Mouse (Mus musculus) right cerebral cortex, postnatal 14 days (tissue): ENCODE results near the gene Hmgn2.
"Not testable (repeated sequence)": the region's sequence is repeated elsewhere in the genome, so short reads cannot be mapped to it uniquely, and the experiment has no call there.

Experiments used
- DNase-seq: peaks from one replicate; pipeline ENCODE4 v3.0.0; 2022

Hmgn2 gene

DNA sequence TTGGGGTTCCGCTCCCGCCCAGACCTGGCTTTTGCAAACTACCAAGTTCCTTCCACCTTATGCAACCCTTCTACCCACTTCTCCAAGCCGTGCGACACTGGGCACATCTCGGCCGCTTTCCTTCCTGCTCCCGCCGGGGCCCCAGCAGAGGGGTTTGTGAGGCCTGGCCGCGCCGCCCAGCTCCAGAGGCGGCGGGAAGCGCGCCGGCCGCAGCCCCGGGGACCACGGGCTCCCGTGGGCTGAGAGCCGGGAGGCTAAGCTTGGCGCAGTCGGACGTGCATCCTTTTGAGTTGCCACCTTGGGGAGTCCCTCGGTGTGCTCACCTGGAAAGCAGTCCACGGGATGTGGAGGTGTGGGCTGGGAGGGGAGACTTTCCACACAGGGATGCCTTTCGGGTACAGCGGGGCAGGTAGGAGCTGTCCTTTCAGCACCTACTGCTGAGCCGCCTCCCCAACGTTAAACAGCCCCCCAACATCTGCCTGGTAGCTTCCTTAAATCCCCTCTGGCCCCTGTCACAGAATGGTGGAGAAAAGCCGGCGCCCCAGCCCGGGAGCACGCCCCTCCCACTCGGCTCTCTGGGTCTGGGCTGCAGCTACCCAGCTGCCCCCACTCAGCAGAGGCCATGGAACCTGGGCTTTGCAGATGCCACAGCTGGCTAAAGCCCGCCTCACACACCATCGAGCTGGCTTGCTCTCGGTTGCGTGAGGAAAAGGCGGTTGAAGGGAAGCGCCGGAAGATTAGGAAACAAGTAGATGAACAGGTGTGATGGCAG is at the start of gene Hmgn2:
Gene Hmgn2 (minus strand): TSS at position 501 of the 772 bp plus-strand sequence.
- peak; percentile 50 for DNase-seq

DNA sequence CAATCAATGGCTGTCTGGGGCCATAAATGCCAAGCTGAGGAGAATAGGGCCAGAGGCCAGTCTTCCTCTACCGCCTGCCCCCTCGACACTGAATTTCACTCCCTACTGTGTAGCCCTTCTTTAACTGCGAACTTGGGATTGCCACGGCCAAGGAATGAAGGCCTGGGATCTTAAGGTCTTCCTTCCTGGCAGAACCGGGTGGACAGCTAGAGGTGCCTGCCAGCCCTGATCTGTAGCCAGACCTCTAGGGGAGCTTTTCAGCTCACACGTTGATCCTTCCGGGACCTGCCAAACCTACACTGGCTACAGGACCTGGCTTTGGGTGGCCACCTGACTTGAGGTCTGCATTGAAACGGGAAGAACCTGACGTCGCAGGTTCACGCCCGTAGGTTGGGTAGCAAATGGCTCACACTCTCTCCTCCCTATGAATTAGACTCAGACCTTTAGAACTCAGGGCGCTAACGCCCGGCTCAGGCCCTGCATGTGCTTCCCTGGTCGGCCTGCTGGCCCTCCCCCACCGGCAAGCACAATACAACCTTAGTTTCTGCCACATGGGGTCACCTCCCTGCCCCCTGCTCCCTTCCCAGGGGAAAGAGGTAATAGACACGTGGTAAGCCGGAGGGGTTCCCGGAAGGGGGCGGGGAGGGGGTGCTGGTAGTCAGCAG is 48.9 kb upstream of the Hmgn2 start:
- DNase-seq, result no peak

DNA sequence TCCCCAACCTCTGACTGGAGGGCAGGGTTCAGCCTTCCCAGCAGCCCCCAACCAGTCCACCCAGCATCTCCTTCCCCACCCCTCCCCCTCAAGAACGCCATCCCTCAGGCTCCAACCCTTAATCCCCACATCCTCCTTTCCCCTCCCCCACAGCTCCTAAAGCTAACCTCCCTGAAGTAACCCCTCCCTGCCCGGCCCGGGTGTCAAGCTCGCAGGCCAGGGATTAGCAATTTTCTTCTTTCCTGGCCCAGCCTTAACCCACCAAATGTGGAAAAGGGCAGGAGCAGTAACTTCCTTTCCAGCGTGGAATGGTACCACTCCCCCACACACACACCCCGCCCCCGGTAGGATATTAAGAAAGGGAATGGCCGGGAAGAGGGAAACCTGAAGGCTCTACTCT is 48.3 kb upstream of the Hmgn2 start:
- DNase-seq, result no peak

DNA sequence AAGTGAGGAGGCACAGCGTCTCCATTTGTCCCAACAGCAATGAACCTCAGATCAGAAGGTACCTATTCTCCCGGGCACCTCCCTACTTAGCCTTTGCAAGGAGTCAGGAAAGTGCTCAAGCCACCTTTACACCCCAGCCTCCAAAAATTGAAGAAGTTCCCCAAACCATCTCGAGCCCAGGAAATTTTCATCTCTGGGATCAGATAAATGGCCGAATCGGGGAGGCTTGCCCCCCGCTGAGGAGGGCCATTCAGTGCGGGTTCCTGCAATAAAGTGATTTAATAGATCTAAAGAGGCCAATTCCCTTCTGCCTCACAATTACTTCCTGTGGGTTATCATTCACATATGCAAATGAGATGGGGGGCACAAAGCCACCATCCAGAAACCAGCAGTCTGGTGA is 47.8 kb upstream of the Hmgn2 start:
- DNase-seq, result no peak

DNA sequence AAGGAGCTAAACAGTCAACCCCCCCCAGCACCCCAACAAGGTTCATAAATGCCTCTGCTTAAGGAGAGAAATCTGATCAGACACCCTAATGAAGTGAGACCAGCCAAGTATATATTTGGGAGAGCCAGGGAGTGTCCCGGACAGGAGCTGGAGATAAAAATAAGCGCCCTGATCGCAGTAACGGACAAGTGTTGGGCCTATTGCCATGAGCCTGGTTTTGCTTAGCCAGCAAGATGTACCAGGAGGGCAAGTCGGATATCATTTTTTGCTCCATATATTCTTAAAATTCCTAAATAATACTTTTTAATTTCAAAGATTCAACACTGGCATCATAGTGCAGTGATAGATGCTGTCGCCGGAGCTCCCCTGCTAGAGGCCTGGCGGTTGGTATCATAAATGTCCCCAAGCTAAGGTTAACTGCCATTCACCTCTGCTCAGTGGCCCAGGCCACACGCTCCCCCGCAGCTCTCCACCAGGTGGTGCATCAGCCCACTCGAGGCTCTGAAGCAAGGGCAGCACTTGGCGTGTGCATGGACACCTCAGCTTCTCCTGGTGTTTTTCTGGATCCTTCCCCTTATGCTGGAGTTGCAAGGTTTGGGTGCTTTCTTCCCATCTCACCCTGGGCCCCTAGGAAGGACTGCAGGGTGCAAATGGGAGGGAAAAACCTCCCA is 44.5 kb upstream of the Hmgn2 start:
- no peak for DNase-seq

DNA sequence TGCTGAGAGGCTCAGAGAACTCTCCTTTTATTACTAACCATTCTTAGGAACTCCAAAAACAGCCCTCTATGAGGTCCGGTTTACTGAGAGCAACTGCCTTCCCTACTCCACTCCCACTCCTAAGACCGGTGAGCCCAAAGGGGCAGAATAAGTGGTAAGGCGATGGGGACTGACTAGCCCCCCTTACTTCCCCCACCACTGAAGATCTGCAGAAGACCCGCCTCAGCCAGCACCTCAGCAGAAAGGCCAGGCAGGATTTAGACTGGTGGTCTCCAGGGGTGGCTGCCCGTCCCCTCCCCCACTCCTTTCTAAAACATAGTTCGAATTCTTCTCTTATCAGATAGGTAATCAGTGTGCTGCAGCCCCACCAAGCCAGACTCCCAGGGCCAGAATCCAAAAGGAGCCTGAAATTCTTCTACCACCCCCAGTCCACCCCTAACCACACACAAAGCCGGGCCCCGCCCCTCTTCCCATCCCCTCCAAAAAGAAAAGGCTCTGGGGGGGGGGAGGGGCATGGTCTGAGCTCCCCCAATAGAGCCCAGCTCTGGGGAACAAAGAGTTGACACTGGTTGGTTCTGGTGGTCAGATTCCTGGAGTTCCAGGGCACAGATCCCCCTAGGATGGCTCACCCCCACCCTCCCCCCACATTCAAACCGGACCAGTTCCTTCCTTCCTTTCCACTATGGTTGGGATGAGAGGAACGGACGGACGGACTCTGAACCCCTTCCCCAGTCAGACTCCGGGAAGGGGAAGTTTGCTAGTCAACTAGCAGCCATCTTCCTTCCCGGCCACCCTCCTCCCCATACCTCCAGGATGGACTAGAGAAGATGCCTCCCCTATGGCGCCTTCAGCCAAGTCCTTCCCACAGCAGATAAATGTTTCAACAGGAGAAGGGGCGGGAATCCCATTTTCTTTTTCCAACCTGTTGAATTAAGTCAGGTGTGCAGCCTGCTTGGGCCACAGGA is 43.3 kb upstream of the Hmgn2 start:
- no peak for DNase-seq

DNA sequence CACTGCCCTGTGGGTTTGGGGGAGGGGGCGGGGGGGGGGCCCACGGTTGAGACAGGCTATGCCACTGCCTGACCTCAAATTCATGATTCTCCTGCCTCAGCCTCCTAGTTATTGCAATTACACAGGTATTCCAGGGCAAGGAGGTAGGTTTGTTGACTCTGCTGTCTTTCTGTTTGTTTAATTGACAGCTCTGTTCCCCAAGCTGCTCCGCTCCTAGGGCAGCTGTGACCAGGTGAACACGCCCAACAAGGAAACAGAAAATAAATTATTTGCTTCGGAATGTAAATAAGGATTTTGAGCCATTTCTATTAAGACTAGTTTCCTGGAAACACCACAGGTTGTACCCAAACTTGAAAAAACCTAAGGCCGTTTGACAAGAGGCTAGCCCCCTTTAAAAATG is 41.3 kb upstream of the Hmgn2 start:
- no peak for DNase-seq

DNA sequence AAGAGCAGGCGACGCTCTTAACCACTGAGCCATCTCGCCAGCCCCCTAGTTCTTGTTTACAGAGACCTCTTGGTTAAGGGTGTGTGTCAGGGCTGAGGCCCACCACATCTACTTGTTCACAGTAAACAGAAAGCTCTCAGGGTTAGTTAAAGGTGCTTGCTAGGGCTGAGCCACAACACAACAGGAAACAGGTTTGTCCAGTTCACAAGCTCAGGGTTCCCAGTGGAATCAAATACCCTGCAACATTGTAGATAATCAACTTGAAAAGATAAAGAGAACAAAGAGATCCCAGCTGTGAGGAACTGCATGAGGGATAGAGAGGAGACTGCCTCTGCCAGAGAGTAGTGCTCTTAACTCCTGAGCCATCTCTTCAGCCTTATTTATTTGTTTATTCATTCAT is 38.4 kb upstream of the Hmgn2 start:
- DNase-seq, result no peak

DNA sequence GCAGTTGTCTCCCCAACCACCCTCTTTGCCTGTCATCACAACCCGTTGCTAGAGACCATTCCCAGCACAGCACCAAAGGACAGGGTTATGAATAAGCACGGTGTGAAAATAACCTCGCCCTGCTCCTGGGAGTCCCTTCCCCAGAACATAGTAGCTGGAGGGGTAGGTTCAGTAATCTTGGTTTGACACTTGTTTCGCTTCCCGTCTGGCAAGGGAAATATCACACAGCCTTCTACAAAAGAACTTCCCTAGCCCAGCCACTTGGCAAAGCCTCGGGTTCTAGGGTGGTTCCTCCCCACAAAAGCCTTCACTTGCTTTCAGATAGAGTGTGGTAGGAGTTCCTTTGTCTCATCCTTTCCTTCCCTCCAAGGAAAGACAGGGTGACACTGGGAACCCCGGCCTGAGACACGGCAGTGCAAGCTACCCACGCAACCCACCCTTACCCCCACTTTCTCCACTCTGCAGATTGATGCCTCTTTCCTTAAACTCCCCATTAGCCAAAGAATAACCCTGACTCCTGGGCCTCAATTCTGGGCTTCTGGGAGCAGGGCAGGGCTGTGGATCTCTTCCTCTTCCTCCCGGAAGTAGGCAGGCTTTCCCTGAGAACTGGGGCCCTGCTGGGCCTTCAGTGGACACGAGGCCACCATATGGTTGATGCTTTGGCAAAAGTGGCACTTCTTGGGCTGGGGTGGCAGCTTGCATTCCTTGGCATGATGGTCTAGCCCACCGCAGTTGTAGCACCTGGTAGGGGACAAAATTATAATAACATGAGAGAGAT is 37.3 kb upstream of the Hmgn2 start:
- no peak for DNase-seq

DNA sequence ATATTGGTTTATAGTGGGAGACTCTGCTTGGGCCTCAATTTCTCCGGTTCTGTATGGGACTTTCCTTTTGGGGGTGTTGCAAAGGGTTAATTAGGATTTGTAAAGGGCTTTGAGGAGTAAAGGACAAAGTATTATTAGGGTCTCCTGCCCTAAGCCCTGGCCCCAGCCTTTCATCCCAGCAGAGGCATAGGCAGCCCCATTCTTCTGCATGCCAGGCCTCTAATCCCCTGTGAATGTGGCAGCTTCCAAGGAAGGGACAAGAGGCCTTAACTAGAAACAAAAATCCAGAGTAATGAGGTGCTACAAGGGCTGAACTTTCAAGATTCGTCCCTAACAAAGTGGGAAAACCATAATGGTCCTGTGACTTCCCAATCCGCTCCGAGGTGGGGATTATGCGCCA is 34.5 kb upstream of the Hmgn2 start:
- no peak for DNase-seq

DNA sequence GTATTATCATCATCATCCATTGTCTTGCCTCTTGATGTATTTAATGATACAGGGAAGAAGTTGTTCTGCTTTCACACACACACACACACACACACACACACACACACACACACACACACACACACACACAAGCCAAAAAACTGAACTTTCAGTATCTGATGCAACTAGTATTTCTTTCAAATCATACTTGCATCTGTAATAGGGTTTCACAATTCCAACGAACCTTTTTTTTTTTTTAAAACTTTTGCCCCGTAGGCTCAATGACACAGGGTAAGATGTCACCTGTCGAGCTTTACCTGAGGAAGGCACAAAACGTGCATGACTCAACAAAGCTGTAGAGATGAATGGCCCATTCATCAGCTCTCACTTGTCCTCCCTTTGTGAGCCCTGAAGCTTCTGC is 33.8 kb upstream of the Hmgn2 start:
- no peak for DNase-seq

DNA sequence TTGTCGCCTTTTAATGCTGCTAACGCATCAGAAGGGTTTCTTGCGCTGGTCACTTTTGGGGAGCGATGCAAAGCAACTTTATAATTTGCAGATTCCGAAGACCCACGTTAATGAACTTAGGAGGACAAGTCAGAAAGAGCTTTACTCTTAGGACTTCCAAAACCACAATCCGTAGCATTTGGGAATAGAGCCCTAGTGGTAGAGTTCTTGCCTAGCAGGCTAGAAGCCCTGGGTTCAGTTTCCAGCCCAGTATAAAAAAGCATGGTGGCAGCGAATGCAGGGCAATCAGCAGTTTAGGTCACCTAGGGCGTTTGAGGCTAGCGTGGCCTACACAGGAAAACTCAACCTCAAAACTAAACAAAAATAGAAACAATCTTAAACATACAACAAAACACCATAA is 33.3 kb upstream of the Hmgn2 start:
- no peak for DNase-seq

DNA sequence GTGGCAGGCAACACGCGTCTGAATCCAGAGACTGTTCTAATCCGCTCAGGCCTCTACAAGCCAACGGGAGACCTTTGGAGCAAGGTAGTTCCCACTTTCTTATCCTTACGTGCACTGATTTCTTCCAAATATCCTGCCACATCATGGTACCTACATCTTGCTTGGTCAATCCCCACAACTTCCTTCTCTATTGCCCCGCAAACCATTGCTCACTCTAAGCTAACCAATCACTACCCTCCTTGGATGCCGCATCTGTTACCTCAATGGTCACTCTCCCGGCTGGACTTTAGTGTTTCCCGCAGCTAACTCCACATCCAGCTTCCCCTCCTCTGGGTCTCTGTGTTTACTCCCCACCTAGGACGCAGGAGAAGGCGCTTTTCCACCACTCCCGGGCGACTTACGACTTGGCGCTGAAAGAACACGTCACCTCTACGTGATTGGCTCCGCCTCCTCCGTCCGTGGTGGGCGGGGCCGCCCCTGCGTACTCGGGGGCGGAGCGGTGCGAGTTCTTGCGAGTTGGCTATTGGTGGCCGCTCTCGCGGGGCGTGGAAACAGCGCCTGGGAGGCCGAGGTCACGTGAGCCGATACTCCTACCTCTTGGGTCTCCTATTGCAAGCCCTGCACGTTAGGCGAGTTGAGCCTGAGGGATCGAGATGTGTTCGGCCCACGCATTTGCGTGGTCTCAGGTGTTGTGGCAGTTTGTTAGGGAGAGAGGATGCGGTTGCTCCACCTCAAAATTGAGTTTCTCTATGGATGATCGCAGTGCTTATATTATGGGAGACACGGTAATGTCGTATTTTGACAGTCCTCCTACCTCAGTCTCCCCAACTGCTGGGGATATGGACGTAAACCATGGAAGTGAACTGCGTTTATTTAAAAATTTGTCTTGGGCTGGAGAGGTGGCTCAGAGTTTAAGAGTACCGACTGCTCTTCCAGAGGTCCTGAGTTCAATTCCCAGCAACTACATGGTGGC is 32.3 kb upstream of the Hmgn2 start, which contains the start of gene Dhdds:
Gene Dhdds (minus strand): TSS at position 453 of the 973 bp plus-strand sequence.
- DNase-seq, result peak; percentile 95

DNA sequence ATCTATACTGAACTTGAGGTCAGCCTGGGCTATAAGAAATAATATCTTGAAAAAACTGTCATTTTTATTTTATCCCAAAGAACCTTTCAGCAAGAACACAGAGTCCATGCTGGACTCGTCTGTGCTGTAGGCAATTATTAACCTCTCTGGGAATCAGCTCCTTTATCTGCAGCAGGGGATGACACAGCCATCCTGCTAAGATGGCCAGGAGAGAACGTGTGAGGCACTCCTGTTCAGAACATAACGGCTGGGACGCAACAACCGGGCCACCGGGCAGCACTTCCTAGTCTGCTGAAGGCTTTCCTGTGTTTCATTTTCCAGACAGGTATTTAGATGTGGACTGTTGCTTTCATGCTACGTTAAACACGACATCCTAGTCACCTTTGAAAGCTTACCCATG is 26.2 kb upstream of the Hmgn2 start:
- DNase-seq, result no peak

DNA sequence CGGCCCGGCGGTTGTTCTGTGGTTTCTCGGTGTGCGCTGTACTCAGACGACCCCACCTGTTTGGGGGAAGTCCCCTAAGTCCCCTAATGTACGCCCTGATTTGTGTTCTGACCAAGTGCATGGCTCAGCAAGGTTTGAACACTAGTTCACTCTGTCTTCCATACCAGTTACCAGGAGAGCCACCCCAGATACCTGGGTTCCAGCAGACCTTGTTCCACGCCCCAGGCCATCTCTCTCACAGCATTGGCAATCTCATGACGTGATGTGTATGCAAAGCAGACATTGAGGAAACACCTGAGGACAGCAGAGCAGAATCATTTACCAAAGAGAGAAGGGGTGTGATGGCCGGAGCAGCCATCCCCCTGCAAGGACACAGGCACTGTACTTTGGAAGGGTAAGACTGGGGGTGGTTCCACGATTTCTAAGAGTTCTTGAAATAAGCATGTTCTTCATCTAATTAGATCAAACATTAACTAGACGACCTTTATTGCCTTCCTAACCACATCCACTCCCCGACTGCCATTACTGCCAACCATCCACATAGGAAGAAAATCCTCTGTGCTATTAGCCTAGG is 22.7 kb upstream of the Hmgn2 start:
- DNase-seq, result no peak

DNA sequence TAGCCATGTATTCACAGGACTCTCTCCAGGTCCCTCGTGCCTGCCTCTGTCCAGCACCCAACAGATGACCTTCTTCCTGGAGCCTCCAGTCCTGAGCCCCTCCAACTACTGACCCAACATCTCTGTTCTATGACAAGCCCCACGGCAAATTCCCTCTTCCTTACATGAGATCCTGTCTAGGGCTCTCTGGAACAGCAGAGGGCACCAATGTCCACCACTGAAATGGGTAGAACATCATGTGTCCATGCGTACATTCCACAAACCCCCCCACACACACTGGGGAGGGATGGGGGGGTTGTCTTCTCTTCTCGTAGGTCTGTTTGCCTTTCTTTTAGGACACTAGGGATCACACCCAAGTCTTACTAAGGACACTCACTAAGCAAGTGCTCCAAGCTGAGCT is 21.6 kb upstream of the Hmgn2 start:
- DNase-seq, result no peak

DNA sequence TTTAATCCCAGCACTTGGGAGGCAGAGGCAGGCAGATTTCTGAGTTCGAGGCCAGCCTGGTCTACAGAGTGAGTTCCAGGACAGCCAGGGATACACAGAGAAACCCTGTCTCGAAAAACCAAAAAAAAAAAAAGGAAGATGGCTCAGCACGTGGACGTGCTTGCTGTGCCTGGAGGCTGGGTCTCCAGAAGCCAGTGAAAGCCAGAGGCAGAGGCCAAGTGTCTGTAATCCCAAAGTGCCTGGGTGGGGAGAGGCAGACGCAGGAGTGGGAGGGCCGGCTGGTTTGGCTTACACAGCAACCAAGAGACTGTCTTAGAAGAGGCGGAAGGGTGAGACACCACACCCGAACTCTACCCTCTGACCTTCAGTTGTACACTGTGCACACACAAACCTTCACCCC is 19.8 kb upstream of the Hmgn2 start:
- DNase-seq, result not testable (repeated sequence)

DNA sequence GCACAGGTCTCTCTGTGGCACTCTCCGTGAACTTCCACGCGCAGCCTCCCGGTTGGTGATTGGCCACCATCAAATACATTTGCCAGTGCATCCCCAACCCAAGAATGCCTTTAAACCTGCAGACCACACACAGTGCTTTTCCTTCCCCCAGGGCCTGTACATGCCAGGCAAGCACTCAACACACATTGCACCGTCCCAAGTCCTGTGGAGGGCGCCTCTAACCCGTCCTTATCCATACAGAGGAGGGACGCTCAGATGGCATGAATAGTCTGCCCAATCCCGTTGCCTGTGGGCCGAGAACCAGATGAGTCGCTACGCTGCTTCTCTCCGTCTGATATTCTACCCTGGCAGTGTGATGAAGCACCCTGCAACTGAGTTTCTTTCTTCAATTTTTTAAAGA is 14.5 kb upstream of the Hmgn2 start:
- no peak for DNase-seq

DNA sequence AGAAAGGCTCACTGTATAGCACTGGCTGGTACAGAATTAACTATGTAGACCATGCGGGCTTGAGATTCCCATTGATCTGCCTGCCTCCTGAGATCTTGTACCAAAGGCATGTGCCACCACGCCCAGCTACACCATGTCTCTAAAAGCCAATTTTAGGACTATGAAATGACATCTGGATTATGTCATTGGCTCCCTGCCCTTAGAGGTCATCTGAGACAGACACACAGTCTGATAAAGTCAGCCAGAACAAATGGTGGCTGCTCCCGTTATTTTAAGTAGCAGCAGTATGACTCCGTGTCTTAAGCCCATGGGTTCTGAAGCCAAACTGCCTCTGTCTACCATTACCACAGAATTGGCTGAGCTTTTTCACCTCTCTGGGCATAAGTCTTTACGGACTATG is 12.0 kb upstream of the Hmgn2 start:
- no peak for DNase-seq

DNA sequence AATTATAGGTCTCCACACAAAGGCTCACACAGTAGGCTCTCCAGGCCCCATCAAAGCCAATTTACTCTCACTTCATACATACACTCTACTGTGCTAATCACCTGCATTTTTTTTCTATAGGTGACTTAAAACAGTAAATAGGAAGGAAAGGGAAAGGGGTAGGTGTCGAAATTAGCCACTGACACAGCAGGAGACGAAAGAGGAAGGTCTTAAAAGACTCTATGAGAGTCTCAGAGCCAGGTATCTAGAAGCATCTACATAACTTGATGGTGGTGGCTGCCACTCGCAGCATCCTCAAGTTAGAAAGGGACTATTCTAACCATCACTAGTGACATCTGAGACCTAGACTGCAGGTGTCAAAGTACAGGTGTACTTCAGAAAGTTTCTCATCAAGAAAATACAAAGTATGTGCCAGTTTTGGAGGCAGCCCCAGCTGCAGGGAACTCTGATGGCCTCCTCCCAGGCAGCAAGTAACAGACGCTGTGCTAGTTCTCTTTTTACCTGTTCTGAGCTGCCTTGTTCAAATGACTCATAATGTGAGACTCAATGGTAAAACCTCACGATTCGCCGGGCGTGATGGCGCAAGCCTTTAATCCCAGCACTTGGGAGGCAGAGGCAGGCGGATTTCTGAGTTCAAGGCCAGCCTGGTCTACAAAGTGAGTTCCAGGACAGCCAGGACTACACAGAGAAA is 9.7 kb upstream of the Hmgn2 start:
- DNase-seq, result no peak
